23 mouse cellular contexts compared by ENCODE assay signal in the genomic region with DNA sequence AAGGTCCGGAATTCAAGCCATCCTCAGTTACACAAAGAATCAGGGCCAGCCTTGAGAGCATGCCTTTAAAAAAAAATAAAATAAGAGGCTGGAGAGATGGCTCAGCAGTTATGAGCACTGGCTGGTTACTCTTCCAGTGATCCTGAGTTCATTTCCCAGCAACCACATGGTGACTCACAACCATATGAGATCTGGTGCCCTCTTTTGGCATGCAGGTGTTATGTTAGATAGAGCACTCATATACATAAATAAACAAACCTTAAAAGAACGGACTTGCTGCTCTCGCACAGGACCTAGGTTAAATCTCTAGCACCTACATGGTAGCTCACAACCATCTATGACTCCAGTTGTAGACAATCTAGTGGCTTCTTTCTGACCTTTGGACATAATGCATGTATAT. TPM values are rescaled to one million over a fixed set of nuclear protein-coding genes. Genes with fewer than 3 reads are reported as not detected.
A peak's percentile ranks its signal among the peaks of the same experiment; 100 is the strongest.
DNase-seq lines count a peak whose midpoint lies in the region; ATAC-seq and TF ChIP-seq lines count a peak whose summit lies in the region.
"Had no signal": no experiment of that assay in that cellular context is flagged by ENCODE, and none has a peak within 500 bp of the region (broad histone marks: within the 10 kb centered on the region; RNA-seq: fewer than 3 reads in every experiment).

No protein-coding gene starts in this region.

- H3K36me3 ChIP-seq in hindbrain, embryonic 13.5 days: peaks cover 91% of the 10 kb centered on the region
- peaks cover 69% of the 10 kb centered on the region for H3K36me3 ChIP-seq in hindbrain, embryonic 16.5 days (ENCODE audit: control insufficient read depth, insufficient read depth, low read length)
- peaks cover 52% of the 10 kb centered on the region for H3K36me3 ChIP-seq in lung, embryonic 16.5 days (ENCODE audit: control insufficient read depth, insufficient read depth, low read length)
- H3K36me3 ChIP-seq in MEL (ENCODE audit: control insufficient read depth in 1 of 2, insufficient read depth in 2 of 2, low read length in 2 of 2): peaks cover 7 to 27% of the 10 kb centered on the region in 2 experiments
- H3K36me3 ChIP-seq in stomach, postnatal 0 days (ENCODE audit: control insufficient read depth, insufficient read depth, low read length): peaks cover 12% of the 10 kb centered on the region; the same call in 1 of the 2 replicates

- peak in 1 of 3 experiments; percentile 17; a peak in 2 of 6 replicates for TF ChIP-seq CTCF in MEL (IDR thresholded peaks at IDR 0.05 in 2 of 3, conservative IDR thresholded peaks at IDR 0.05 in 1 of 3; ENCODE audit: control insufficient read depth in 1 of 3, insufficient read depth in 1 of 3, low read depth in 2 of 3, low read length in 3 of 3, poor library complexity in 1 of 3, severe bottlenecking in 1 of 3)
- TF ChIP-seq CTCF in stomach, postnatal 0 days (IDR thresholded peaks at IDR 0.05; ENCODE audit: low read depth): peak; percentile 46

- no peaks in the 10 kb centered on the region for H3K4me1 ChIP-seq in hindbrain, embryonic 13.5 days (replicated peaks)
- no peaks in the 10 kb centered on the region for H3K4me1 ChIP-seq in hindbrain, embryonic 16.5 days (ENCODE audit: control insufficient read depth, insufficient read depth, low read depth, low read length)
- no peaks in the 10 kb centered on the region for H3K4me1 ChIP-seq in lung, embryonic 16.5 days (replicated peaks; ENCODE audit: control insufficient read depth, insufficient read depth, low read length)
- H3K4me1 ChIP-seq in MEL (ENCODE audit: control insufficient read depth in 1 of 2, insufficient read depth in 2 of 2, low read length in 2 of 2): peaks cover 6 to 16% of the 10 kb centered on the region in 2 experiments
- no peaks in the 10 kb centered on the region for H3K4me1 ChIP-seq in stomach, postnatal 0 days (replicated peaks; ENCODE audit: control insufficient read depth, insufficient read depth)
- H3K4me1 ChIP-seq: embryonic facial prominence, embryonic 12.5 days; heart, embryonic 10.5 days; limb, embryonic 12.5 days; midbrain, embryonic 13.5 days; neural tube, embryonic 12.5 days had no signal

- no peaks in the 10 kb centered on the region for H3K79me2 ChIP-seq in MEL (ENCODE audit: control insufficient read depth, insufficient read depth, low read length, poor library complexity)

- TF ChIP-seq POLR2A in MEL (IDR thresholded peaks at IDR 0.05; ENCODE audit: control insufficient read depth in 1 of 2, insufficient read depth in 1 of 2, low read depth in 1 of 2, low read length in 2 of 2, poor library complexity in 1 of 2): no peak

- 78% methylated on average over 3 of the region's 3 CpGs for WGBS in hindbrain, embryonic 13.5 days
- WGBS in hindbrain, embryonic 16.5 days: 73% methylated on average over 3 of the region's 3 CpGs
- WGBS in lung, embryonic 16.5 days: 47% methylated on average over 3 of the region's 3 CpGs
- 37% methylated on average over 3 of the region's 3 CpGs for WGBS in stomach, postnatal 0 days

- peak overlapping the region; percentile 2; the same call in 1 of the 2 replicates for H3K27ac ChIP-seq in hindbrain, embryonic 13.5 days
- H3K27ac ChIP-seq in hindbrain, embryonic 16.5 days (ENCODE audit: low read depth, low read length): no peak overlapping the region
- H3K27ac ChIP-seq in lung, embryonic 16.5 days (ENCODE audit: low read length): 0 out of 2 replicates have a peak overlapping the region, but pooled peaks have one; percentile 12
- no peak overlapping the region for H3K27ac ChIP-seq in MEL (ENCODE audit: control insufficient read depth, low read depth, low read length)
- no peak overlapping the region for H3K27ac ChIP-seq in stomach, postnatal 0 days (replicated peaks)
- H3K27ac ChIP-seq: embryonic facial prominence, embryonic 12.5 days; heart, embryonic 10.5 days; limb, embryonic 12.5 days; liver, embryonic 12.5 days; midbrain, embryonic 13.5 days; neural tube, embryonic 12.5 days had no signal

- no peak overlapping the region for H3K4me3 ChIP-seq in hindbrain, embryonic 13.5 days
- no peak overlapping the region for H3K4me3 ChIP-seq in hindbrain, embryonic 16.5 days (ENCODE audit: low read length)
- no peak overlapping the region for H3K4me3 ChIP-seq in lung, embryonic 16.5 days (ENCODE audit: low read length)
- no peak overlapping the region for H3K4me3 ChIP-seq in MEL (ENCODE audit: control insufficient read depth in 1 of 2, insufficient read depth in 1 of 2, low read depth in 2 of 2, low read length in 2 of 2)
- H3K4me3 ChIP-seq in stomach, postnatal 0 days (ENCODE audit: low read depth, low read length): no peak overlapping the region
- H3K4me3 ChIP-seq: embryonic facial prominence, embryonic 12.5 days; heart, embryonic 10.5 days; limb, embryonic 12.5 days; liver, embryonic 12.5 days; midbrain, embryonic 13.5 days; neural tube, embryonic 12.5 days had no signal

- no peaks in the 10 kb centered on the region for H3K9me3 ChIP-seq in hindbrain, embryonic 13.5 days
- H3K9me3 ChIP-seq in hindbrain, embryonic 16.5 days (ENCODE audit: control insufficient read depth, low read length): no peaks in the 10 kb centered on the region
- H3K9me3 ChIP-seq in lung, embryonic 16.5 days (ENCODE audit: control insufficient read depth, low read length): no peaks in the 10 kb centered on the region
- no peaks in the 10 kb centered on the region for H3K9me3 ChIP-seq in MEL (replicated peaks; ENCODE audit: insufficient read depth, low read length)
- H3K9me3 ChIP-seq in stomach, postnatal 0 days (ENCODE audit: control insufficient read depth, low read length): no peaks in the 10 kb centered on the region
- H3K9me3 ChIP-seq: embryonic facial prominence, embryonic 12.5 days; heart, embryonic 10.5 days; limb, embryonic 12.5 days; liver, embryonic 12.5 days; midbrain, embryonic 13.5 days; neural tube, embryonic 12.5 days had no signal

- no peak overlapping the region for H3K9ac ChIP-seq in hindbrain, embryonic 13.5 days
- no peak overlapping the region for H3K9ac ChIP-seq in hindbrain, embryonic 16.5 days (ENCODE audit: low read depth, low read length)
- H3K9ac ChIP-seq in lung, embryonic 16.5 days (ENCODE audit: low read length): no peak overlapping the region
- no peak overlapping the region for H3K9ac ChIP-seq in MEL (ENCODE audit: control insufficient read depth, low read depth, low read length, poor library complexity, severe bottlenecking)
- no peak overlapping the region for H3K9ac ChIP-seq in stomach, postnatal 0 days (ENCODE audit: low read length)
- H3K9ac ChIP-seq: embryonic facial prominence, embryonic 12.5 days; limb, embryonic 12.5 days; liver, embryonic 12.5 days; lung, embryonic 14.5 days; midbrain, embryonic 13.5 days; neural tube, embryonic 12.5 days had no signal

- no peak; the same call in 1 of the 2 replicates for TF ChIP-seq RAD21 in MEL (IDR thresholded peaks at IDR 0.05; ENCODE audit: low read depth, low read length)

- DNase-seq in lung, adult 18-20 months: no peak
- DNase-seq in MEL (ENCODE audit: low read depth, low spot score): peak; percentile 41
- DNase-seq in stomach, postnatal 0 days (ENCODE audit: low spot score): no peak
- no peak for DNase-seq in ovary, postnatal 10 days (ENCODE audit: low spot score)
- DNase-seq: adrenal gland, adult 2 months; cerebellum, adult 11-12 months; cerebellum, postnatal 10 days; kidney, adult 8-10 months; kidney, postnatal 14 days; lung, embryonic 14.5 days; retina, postnatal 1 day; right cerebral cortex, postnatal 4 days; thymus, postnatal 25 days had no signal

- H3K27me3 ChIP-seq in hindbrain, embryonic 13.5 days: no peaks in the 10 kb centered on the region
- no peaks in the 10 kb centered on the region for H3K27me3 ChIP-seq in hindbrain, embryonic 16.5 days (replicated peaks; ENCODE audit: control insufficient read depth, insufficient read depth, low read length)
- no peaks in the 10 kb centered on the region for H3K27me3 ChIP-seq in lung, embryonic 16.5 days (ENCODE audit: control insufficient read depth, insufficient read depth, low read depth, low read length)
- no peaks in the 10 kb centered on the region for H3K27me3 ChIP-seq in MEL (ENCODE audit: control insufficient read depth in 1 of 2, insufficient read depth in 2 of 2, low read length in 2 of 2)
- no peaks in the 10 kb centered on the region for H3K27me3 ChIP-seq in stomach, postnatal 0 days (ENCODE audit: control insufficient read depth, insufficient read depth, low read length)
- H3K27me3 ChIP-seq: embryonic facial prominence, embryonic 12.5 days; limb, embryonic 12.5 days; liver, embryonic 12.5 days; midbrain, embryonic 13.5 days; neural tube, embryonic 12.5 days had no signal

- ATAC-seq in hindbrain, embryonic 13.5 days (ENCODE audit: low FRiP score): no peak
- ATAC-seq in hindbrain, embryonic 16.5 days: no peak
- no peak for ATAC-seq in lung, embryonic 16.5 days (ENCODE audit: low read depth)
- no peak for ATAC-seq in stomach, postnatal 0 days (ENCODE audit: low FRiP score, low TSS enrichment)
- ATAC-seq: liver, embryonic 12.5 days; midbrain, embryonic 13.5 days had no signal

- no peak for TF ChIP-seq EP300 in MEL (IDR thresholded peaks at IDR 0.05; ENCODE audit: low read depth in 1 of 2, low read length in 2 of 2)
- no peak for TF ChIP-seq EP300 in stomach, postnatal 0 days (optimal IDR thresholded peaks at IDR 0.05)

- H3K4me2 ChIP-seq in hindbrain, embryonic 13.5 days: no peak overlapping the region
- H3K4me2 ChIP-seq in hindbrain, embryonic 16.5 days (ENCODE audit: low read length): no peak overlapping the region
- H3K4me2 ChIP-seq in lung, embryonic 16.5 days (ENCODE audit: low read depth, low read length): no peak overlapping the region
- no peak overlapping the region for H3K4me2 ChIP-seq in stomach, postnatal 0 days (replicated peaks; ENCODE audit: low read depth)
- H3K4me2 ChIP-seq: embryonic facial prominence, embryonic 12.5 days; limb, embryonic 12.5 days; liver, embryonic 12.5 days; lung, embryonic 14.5 days; midbrain, embryonic 13.5 days; neural tube, embryonic 12.5 days had no signal

RNA-seq across cellular contexts. Expression of a gene that starts 15.8 kb away (rescaled TPM):
- polyA plus RNA-seq in hindbrain, embryonic 13.5 days (2015; fragmentation: Nextera tagmentation; extraction: Ambion mirVana): 193 and 195 TPM in 2 replicates
- polyA plus RNA-seq in hindbrain, embryonic 16.5 days (2015; fragmentation: Nextera tagmentation; extraction: Ambion mirVana): 114 and 121 TPM in 2 replicates
- 103 and 108 TPM in 2 replicates for polyA plus RNA-seq in lung, embryonic 16.5 days (2015; fragmentation: Nextera tagmentation; extraction: Ambion mirVana)
- 11.5 and 16.0 TPM in 2 replicates for total RNA-seq in MEL (2012; rRNA removed)
- polyA plus RNA-seq in MEL (2012; ENCODE audit: insufficient read depth in 1 of 2, insufficient read length in 2 of 2, low read depth in 1 of 2, low replicate concordance in 2 of 2, missing spikeins in 1 of 2): 10 to 100 TPM in 1 of 2 experiments, not detected in 1; 62.4 TPM
- polyA plus RNA-seq in stomach, postnatal 0 days (2015; fragmentation: Nextera tagmentation; extraction: Ambion mirVana): 24.9 and 26.4 TPM in 2 replicates

RNA-seq across cellular contexts. Expression of a gene that starts 15.9 kb away (rescaled TPM):
- 0.88 and 1.1 TPM in 2 replicates for polyA plus RNA-seq in hindbrain, embryonic 13.5 days (2015; fragmentation: Nextera tagmentation; extraction: Ambion mirVana)
- polyA plus RNA-seq in hindbrain, embryonic 16.5 days (2015; fragmentation: Nextera tagmentation; extraction: Ambion mirVana): 0.68 and 0.94 TPM in 2 replicates
- polyA plus RNA-seq in lung, embryonic 16.5 days (2015; fragmentation: Nextera tagmentation; extraction: Ambion mirVana): 2.8 and 3.7 TPM in 2 replicates
- 0.13 and 0.15 TPM in 2 replicates for total RNA-seq in MEL (2012; rRNA removed)
- polyA plus RNA-seq in MEL (2012; ENCODE audit: insufficient read depth in 1 of 2, insufficient read length in 2 of 2, low read depth in 1 of 2, low replicate concordance in 2 of 2, missing spikeins in 1 of 2): under 1 TPM in 1 of 2 experiments, not detected in 1; 0.15 TPM
- 14.6 and 15.0 TPM in 2 replicates for polyA plus RNA-seq in stomach, postnatal 0 days (2015; fragmentation: Nextera tagmentation; extraction: Ambion mirVana)
- total RNA-seq: megakaryocyte, adult 5-6 weeks had no signal

RNA-seq across cellular contexts. Expression of a gene that starts 28.2 kb away (rescaled TPM):
- 52.6 and 57.0 TPM in 2 replicates for polyA plus RNA-seq in hindbrain, embryonic 13.5 days (2015; fragmentation: Nextera tagmentation; extraction: Ambion mirVana)
- 53.9 and 68.0 TPM in 2 replicates for polyA plus RNA-seq in hindbrain, embryonic 16.5 days (2015; fragmentation: Nextera tagmentation; extraction: Ambion mirVana)
- 16.5 and 18.3 TPM in 2 replicates for polyA plus RNA-seq in lung, embryonic 16.5 days (2015; fragmentation: Nextera tagmentation; extraction: Ambion mirVana)
- total RNA-seq in MEL (2012; rRNA removed): 1.2 and 1.8 TPM in 2 replicates
- 1 to 10 TPM in 1 of 2 experiments, not detected in 1; 2.6 TPM for polyA plus RNA-seq in MEL (2012; ENCODE audit: insufficient read depth in 1 of 2, insufficient read length in 2 of 2, low read depth in 1 of 2, low replicate concordance in 2 of 2, missing spikeins in 1 of 2)
- 10.3 and 12.8 TPM in 2 replicates for polyA plus RNA-seq in stomach, postnatal 0 days (2015; fragmentation: Nextera tagmentation; extraction: Ambion mirVana)

RNA-seq across cellular contexts. Expression of a gene that starts 51.8 kb away (rescaled TPM):
- polyA plus RNA-seq in hindbrain, embryonic 13.5 days (2015; fragmentation: Nextera tagmentation; extraction: Ambion mirVana): 1.2 and 1.6 TPM in 2 replicates
- 0.44 and 0.75 TPM in 2 replicates for polyA plus RNA-seq in hindbrain, embryonic 16.5 days (2015; fragmentation: Nextera tagmentation; extraction: Ambion mirVana)
- polyA plus RNA-seq in lung, embryonic 16.5 days (2015; fragmentation: Nextera tagmentation; extraction: Ambion mirVana): 1.1 TPM in 2 replicates
- 0.50 and 0.95 TPM in 2 replicates for total RNA-seq in MEL (2012; rRNA removed)
- under 1 TPM in 1 of 2 experiments, not detected in 1; 0.47 TPM for polyA plus RNA-seq in MEL (2012; ENCODE audit: insufficient read depth in 1 of 2, insufficient read length in 2 of 2, low read depth in 1 of 2, low replicate concordance in 2 of 2, missing spikeins in 1 of 2)
- polyA plus RNA-seq in stomach, postnatal 0 days (2015; fragmentation: Nextera tagmentation; extraction: Ambion mirVana): 1.2 TPM in 2 replicates

Comparison
In these comparisons a context has a peak if more than half of its experiments do, and no peak if none do; other contexts are left out.
1. H3K27ac ChIP-seq: peak in hindbrain, embryonic 13.5 days (single experiment) and lung, embryonic 16.5 days (single experiment); none in hindbrain, embryonic 16.5 days (single experiment), MEL (single experiment) and stomach, postnatal 0 days (single experiment).